Mouse (Mus musculus): Measurements from ENCODE around the gene Cyp4b1.
"Not testable (repeated sequence)": the region's sequence is repeated elsewhere in the genome, so short reads cannot be mapped to it uniquely, and the experiment has no call there.

The Cyp4b1 gene

DNA sequence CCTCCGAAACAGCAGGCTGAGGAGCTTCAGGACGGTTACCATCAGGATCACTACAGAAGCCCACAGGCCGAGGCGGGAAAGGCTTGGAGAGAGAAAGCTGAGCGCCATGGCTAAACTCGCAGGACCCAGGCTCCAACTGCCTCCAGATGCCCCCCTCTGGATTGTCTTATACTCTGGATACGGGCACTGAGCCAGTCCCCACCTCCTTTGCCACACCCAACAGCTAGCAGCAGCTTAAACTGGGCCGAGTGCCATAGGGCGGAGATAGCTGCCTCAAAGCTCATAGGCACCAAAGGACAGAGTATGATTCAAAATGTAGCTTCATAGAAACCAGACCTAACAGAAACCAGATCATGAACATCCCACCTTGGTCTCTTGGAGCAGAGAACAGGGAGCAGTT is at the start of gene Cyp4b1:
TSS of gene Cyp4b1 (minus strand) at position 144 of the 400 bp plus-strand sequence.
- no peak for DNase-seq (ENCODE audit: low spot score)

DNA sequence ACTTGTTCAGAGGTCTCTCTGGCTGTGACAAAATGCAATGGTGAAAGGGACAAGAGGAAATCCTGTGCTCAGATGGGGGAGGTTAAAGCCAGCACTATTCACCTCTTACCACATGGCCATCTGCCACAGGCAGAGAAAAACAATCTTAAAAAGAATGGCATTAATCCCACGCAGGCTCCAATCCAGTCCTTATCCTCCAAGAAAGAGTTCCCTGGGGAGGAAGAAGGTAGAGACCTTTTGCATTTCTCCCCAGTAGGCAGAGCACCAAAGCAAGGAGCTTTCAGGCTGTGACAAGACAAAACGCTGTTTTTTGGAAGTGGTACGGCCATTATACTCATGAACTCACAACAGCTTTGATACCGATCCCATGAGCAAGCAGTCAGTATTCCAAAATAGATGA is 38.8 kb upstream of the Cyp4b1 start:
- no peak for DNase-seq (ENCODE audit: low spot score)

DNA sequence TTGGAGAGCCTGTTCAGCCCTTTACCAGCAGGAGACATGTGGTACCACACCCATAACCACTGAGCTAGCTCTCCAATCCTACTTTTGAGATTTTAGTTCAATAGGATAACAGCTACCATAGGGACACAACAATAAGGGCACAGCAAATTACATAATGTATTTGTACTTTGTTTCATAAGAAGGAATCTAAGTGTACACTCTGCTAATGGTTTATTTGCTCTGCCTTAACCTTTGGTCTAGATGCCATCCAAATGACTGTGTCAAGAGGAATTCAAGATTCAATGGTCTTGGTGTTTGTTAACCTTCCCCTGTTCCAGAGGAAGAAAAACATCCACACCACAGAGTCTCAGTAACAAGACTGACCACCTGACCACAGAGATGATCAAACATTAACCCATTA is 11.7 kb upstream of the Cyp4b1 start:
- DNase-seq (ENCODE audit: low spot score): no peak

DNA sequence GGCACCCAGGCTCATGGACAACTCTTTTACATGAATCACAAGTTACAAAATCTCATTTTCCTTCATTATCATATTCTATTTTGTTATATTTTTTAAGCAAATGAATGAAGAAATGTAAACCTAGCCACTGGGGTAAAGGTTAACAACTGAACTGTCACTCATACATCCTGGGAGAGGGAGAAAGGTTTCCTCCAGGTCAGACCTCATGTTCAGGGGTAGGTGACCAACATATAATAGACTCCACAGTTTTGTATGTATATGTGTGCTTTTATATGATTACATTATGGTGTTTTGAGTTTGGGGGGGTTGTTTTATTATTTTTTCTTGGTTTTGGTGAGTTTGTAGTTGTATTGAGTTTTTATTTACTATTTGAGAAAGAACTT is 10.3 kb upstream of the Cyp4b1 start:
- no peak for DNase-seq (ENCODE audit: low spot score)

DNA sequence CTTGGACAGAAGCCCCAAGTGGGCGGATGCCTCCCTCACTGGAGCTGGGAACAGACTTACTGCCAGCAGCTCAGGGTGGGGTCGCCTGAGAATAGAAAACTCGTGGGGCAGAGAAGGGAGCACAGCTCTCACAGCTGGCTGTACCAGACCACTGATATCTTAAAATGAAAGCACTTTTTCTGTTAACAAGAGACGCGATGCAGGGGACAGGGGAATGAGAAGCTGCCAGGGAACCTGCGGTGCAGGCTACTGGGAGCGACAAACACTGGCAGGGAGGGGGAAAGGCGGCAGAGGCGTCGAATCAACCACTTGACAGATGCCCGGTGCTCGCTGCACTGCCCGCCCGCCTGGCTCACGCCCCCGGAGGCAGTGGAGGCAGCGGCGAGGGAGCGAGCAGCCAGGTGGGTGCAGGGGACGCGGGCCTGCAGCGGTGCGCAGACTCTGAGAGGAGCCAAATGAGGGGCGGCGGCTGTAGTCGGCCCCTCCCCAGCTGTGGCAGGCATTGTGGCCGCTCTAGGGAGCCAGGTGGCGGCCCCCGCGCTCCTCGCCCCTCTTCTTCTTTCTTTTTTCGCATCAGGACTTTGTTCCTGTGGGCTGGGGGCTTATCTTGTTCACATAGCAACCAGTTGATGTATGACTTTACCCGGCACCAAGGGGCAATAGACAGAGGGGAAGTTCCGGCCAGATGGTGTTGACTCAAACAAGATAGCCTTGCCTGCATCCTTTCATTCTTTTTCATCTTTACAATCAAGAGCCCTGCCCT is 9.8 kb upstream of the Cyp4b1 start:
- no peak for DNase-seq (ENCODE audit: low spot score)

DNA sequence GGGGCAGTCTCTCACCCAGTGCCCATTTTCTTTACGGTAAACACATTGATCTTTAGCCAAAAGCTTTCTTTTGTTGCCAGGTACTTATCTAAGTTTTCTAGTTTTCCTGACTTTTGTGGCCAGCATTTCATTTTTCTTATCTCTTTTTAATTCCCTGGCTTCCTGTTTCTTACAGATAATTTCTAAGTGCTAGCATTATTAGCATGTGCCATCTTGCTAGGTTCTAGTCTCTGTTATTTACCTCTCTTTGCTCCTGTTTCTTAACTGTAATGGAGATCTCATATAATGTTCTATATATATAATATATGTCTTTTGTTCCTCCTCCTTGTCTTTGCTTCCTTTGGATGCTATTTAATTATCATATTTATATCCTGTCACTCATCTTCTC is 9.0 kb upstream of the Cyp4b1 start:
- DNase-seq (ENCODE audit: low spot score): not testable (repeated sequence)

DNA sequence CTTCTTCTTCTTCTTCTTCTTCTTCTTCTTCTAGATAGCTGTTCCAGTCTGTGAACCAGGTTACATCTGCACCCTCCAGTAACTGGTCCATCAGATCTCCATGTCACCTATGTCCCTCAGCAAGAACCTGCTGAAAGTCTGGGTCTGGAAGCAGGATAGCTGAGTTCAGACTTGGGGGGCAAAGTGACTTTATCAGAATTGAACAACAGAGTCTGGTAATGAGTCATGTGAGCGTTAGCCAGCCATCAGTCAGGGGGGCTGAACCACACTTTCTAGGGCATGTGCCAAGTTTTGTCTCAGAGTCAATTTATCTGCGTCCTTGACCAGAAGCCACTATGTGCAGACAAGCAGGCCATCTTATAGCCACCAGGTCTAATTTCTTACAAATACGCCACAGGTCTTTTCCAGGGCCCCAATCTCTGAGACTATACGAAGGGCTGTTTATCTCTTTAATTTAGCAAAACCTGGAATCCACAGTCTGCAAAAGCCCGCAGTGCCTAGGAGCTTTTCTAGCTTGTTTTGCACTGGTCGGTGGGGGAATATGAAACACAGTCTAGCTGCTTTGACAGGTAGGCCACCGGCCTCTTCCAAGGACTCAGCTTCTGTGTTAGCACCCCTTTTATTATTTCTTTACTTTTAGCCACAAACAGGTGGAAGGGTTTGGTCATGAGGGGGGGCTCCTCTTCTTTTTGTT is 8.5 kb upstream of the Cyp4b1 start:
- DNase-seq (ENCODE audit: low spot score): not testable (repeated sequence)

DNA sequence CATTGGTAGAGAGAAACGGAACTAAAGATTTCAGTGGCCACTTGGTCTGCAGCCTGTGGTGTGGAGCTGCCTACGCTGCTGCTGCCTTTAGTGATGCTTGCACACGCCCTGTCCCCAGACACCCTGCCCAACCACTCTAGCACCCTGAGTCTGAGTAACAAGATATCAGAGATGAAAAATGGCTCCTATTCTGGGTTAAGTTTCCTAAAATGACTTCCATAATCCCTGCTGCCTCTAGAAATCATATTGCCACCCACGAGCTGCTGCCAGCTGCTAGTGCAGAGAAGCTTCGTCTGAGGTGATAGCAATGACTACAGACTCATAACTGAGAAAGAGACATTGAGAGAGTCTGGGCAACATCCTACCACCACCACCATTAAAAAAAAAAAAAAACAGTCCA is 3.3 kb upstream of the Cyp4b1 start:
- DNase-seq (ENCODE audit: low spot score): no peak

DNA sequence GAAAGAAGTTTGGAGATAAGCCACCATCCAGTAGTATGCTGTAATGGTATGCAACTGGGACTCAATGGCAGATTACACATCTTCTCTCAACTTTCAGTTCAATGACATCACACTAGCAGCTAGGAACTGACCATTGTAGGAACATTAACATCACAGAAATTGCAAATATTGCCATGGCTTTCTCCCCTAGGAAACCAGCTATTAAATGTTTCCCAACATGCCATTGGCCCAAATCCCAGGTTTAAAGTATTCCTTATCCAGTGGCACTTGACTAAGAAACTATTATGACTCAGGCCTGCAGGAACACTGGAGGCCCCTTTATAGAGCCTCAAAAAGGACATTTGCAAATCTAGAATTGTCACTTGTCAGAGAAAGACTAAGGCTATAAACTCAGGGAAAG is 1.8 kb upstream of the Cyp4b1 start:
- DNase-seq (ENCODE audit: low spot score): no peak

DNA sequence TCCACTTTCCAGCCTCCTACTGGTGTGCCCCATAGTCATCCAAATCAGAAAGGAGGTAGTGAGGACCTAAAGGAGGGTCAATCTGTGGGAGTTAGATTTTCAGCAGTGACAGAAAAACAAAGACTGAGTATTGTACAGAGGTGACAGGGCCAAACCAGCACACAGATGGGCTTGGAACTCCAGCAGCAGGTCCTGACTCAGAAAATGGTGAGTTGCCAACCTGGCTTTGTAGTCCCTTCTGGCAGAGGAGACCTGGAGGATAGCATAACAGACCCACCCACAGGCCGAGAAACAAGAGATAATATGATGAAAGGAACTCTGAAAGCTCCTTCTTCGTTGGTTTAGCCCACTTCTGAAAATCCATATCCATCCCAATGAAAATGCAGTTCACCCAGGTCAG is 1.2 kb upstream of the Cyp4b1 start:
- DNase-seq (ENCODE audit: low spot score): no peak

DNA sequence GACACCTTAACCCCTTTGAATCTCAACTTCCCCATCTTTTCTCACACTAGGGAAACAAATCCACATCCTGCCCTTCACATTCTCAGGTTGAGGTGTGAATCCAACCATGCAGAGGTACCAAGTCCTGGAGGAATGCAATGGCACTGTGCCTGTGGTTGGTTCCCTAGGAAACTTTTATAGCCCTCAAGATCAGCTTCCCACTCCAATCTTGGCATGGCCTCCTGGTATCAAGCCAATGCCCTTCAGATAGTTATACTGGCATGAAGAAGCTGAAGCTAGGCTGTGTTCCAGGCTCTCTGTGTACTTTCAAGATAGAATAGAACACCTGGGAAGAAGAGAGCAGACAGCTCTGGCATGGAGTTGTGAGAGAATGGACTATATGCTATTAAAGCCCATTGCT is 2.2 kb downstream of the Cyp4b1 start:
- DNase-seq (ENCODE audit: low spot score): no peak

DNA sequence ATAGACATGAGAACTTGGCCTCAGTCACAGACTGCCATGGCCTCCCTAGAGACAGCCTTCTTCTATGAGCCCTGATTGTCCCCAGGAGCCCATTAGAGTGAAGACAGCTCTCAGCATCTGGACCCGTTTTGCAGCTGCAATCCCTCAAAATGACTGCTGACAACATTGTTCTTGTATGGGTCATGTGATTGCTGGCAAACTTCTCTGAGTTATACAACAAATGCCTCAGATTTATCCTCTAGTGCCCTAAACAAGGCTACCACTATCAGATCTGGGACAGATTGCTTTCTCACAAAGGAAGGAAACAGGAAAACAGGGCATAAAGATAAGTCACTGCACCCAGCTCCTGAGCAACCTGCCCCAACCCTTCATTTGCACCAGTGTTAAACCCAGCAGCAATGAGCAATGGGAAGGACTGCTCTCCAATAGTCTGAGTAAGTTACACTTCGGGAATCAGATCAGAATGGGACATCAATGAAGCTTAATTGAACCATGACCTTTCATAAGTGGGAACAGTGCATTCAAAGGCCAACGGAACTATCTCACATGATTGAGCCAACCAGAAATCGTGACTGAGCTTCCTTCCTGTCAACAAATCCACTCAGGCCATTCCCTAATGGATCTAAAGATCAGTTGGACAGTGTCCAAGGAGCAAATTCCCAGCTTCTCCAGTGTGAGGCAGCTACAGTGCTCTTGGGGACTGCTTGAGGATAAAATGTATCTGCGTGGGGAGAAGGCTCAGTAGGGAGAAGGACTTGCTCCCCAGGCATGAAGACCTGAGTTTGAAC is 4.4 kb downstream of the Cyp4b1 start:
- DNase-seq (ENCODE audit: low spot score): no peak

DNA sequence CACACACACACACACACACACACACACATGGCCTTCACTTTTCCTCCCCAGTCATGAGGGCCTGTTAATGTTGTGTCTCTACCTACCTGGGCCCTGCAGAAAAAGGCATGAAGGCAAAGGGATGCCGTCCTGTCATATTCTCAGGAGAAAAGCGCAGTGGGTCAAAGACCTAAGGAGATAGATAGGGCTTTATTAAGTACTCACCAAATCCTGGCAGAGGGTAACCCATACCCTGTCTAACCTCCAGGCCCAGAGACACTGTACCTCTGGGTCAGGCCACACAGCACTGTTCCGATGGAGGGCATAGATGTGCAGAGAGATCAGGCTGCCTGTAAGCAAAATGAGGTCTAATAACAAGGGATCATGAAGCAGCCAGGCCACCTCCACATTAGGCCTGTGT is 22.0 kb downstream of the Cyp4b1 start:
- DNase-seq (ENCODE audit: low spot score): not testable (repeated sequence)

DNA sequence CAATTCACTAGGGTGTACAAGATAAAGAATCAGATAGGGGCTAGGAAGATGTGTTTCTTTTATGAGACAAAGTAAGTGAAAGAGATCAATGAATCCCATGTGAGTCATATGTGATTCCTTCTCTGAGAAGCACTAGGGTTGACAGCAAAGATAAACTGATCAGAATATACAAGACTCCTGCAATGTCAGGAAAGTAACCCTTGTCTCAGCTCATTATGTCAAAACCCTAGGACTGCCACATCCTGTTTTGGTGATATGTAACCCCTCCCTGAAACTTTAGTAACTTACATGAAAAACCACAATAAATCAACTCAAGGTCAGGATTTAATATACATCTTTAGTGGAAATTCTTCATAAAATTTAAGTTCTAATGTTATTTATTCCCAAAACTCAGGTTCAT is 33.5 kb downstream of the Cyp4b1 start:
- DNase-seq (ENCODE audit: low spot score): no peak

DNA sequence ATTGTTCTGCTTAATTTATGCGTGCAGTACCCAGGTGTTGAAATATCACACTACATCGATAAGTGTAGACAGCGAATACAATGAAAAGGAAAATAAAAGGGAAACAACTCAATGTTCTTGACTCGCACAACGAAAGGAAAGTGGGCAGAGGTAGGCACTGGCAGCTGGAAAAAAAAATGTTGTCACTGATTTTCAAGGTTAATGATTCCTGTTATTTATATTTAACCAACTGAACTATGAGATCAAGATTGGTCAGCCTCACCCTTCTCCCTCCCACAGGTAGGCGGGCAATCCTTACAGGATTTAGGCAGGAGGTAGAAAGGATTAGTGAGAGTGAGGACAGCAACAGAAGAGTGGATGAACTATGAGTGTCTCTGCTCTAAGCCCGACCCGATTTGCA is 46.9 kb downstream of the Cyp4b1 start, which contains the start of gene Cyp4a32:
TSS of gene Cyp4a32 (plus strand) at position 359 of the 400 bp plus-strand sequence.
- DNase-seq (ENCODE audit: low spot score): not testable (repeated sequence)

DNA sequence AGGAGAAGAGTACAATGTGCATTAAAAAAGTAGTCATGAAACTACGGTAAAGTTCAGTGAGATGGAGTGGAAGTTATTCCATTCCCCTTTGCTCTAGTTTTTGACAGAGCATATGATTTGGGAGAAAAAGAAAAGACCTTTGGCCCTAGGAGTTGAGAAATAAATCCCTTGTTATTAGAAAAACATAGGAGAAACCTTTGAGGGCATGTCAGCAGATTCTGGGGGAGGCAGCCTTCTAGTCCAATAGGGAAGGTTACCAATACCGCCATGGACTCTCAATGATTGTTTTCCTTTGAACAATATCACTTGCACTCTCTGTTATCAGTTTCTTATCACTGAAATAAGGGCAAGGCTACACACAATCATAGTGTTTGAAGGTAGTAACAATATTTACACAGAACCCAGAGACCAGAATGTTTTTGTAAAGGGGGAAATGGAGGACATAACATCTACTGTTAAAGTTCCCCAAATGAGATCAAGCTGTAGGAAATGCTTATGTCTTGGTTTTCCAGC is 50.6 kb downstream of the Cyp4b1 start:
- DNase-seq (ENCODE audit: low spot score): no peak

DNA sequence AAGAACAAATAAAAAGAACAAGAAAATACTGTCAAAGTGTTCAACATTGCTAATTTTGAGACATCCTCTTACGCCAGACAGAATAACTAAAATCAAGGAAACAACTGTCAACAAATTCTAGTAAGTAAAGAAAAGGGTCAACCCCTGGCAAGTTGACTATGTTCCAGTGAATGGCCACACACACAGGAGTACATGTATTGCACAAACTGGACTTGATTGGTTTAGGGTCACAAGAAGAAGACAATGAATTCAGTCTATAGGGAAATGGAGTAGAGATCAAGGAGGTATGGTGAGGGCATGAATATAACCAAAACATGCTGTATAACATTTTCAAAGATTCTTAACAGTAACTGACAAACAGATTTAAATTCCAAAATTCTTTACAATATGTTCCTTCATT is 51.2 kb downstream of the Cyp4b1 start:
- no peak for DNase-seq (ENCODE audit: low spot score)

DNA sequence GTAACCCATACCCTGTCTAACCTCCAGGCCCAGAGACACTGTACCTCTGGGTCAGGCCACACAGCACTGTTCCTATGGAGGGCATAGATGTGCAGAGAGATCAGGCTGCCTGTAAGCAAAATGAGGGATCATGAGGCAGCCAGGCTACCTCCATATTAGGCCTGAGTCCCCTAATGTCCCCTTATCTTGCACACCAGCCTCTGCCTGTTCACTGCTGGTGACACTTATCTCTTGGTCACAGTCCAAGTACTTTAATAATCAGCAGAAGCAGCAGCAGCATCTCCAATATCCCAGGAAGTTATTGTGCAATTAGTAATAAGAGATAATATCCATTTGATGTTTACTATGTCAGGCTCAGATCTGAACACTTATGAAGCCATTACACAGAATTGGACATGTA is 64.5 kb downstream of the Cyp4b1 start:
- DNase-seq (ENCODE audit: low spot score): no peak

DNA sequence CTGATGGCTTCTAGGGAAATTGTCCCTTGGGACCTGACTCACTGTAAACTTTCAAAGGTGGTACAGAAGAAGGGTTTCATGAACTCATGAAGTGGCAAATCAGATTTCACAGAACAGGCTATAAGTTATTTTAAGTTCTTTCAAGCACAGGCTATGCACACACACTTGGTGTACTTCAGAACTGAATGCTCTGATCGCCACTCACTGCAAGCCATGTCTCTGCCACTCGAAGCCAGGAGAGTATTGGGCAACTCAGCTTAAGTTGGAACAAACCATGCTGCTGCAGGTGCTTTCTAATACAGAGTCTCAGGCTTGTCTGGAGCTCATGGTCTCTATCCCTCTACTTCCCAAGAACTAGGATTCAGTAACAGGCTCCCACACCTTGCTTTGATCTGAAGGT is 71.7 kb downstream of the Cyp4b1 start:
- no peak for DNase-seq (ENCODE audit: low spot score)

DNA sequence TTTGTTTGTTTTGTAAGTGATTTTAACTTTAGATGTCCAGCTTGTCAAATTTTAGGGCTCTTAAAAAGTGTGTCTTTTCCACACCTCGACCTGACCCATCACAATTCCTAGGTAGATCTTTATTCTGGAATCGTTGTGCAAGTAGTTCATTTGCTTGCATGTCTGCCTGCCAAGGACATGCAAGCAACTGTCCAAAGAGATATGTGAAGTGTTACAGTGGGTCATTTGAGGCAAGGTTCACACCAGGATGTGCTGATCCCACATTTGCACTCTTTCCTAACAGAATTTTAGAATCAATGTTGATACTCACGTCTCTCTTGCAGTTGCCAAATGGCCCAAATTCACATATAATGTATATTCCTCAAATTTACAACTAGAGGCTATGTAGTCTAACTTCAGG is 72.3 kb downstream of the Cyp4b1 start:
- DNase-seq (ENCODE audit: low spot score): no peak

Data from T-cell, adult 2 months (primary cell).